Mouse (Mus musculus) kidney, postnatal 36 days (tissue): ENCODE results near the gene Elovl6.

ENCODE experiments used
- DNase-seq, 2 experiments: peaks; one replicate each; pipeline ENCODE4 v3.0.0; 2021 to 2022; ENCODE audit warnings: mixed read lengths in 2 of 2

Elovl6 gene

DNA sequence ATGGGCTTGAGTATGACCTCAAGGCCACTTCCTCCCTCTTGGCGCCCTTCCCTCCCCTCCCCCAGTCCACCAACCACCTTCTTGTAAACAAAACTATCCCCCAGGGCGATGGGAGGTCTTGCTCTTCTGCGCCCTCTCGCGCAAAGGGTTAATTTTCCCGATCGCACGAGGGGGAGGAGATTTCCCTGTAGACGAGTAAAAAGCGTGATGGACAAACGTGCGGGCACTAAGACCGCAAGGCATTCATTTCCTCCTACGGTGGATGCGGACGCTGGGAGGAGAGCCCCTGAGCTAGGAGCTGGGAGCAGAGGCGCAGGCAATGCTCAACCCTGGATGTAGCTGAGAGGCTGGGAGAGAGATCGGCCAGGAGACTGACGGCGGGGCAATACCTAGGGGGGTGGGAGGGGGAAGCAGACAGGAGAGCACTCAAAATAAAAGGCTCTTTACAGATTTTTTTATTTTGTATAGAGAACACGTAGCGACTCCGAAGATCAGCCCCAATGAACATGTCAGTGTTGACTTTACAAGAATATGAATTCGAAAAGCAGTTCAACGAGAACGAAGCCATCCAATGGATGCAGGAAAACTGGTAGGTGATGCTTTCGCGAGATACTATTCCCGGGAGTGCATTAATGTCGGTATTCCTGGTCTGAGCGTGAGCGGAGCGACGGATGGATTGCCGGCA is at the start of gene Elovl6:
Elovl6 (plus strand) TSS at position 176 of the 685 bp plus-strand sequence.
- DNase-seq, result peak; percentile 81 to 84

DNA sequence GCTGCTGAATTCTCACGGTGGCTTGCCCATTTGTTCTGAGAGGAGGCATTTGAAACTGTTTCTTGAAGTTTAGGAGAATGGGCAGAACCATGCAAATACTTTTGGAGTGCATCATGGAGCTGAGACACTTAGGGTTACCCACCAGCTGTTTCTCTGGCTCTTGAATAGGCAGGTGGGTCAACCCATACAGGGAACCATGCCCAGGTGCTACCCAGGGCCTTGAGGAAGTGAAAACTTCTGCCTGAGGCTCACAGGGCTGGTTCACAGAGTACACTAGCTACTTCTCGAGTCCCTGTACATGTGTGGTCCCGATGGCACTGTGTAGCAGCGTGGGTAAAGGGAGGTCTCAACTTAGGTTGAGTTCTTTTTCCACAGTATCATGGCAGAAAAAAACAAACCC is 43.4 kb upstream of the Elovl6 start:
- DNase-seq, result no peak

DNA sequence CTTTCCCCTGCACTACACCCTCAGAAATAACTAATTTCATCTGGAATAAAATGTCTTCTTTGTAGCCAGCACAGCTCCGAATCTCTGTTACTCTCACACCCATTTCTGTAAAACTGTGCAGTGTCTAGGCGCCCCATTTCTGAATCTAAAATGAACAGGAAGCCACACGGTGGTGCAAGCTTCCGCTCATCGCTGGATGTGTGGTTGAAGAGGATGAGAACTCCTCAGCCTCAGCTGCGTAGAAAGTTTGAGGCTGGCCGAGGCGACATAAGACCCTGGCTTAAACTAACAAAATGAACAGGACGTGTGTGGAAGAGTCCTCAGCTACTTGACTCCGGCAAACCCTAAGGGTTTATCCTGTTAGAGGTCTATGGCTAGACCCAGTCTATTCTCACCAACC is 38.0 kb upstream of the Elovl6 start:
- no peak for DNase-seq

DNA sequence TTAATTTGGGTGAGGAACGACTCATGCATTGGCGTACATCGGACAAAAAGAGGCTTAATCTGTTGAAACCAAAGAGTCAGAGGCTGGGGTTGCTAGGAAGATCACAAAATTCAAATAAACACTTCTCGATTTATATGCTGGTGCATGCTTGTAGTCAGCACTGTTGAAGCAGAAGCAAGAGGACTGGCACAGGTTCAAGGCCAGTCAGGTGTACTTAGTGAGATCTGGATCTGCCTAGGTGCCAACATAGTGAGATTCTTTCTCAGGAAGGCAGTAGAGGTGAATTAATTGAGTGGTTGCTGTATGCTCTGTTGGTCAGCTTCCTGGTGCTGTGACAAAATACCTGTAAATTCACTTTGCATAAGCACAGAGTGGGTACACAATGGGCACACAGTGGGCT is 37.4 kb upstream of the Elovl6 start:
- DNase-seq, result peak; percentile 3 to 18

DNA sequence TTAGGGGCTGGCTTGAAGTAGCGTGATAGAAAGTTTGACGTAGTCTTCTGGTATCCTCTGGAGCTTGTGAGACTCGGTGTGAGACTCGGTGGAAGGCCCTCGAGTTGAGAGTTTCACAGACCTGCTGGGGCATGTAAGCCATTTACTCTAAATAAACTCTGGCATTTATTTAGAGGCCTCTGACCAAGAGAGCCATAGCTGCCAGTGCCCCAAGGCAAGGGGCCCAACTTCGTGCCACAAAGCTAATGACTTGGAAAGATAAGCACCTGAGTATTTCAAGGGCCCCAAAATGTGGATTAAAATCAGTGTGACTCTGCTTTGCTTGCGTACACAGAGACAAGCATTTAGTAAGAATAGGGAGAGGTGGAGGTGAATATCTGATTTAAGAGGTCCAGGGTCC is 28.4 kb upstream of the Elovl6 start:
- peak; percentile 64 to 66 for DNase-seq

DNA sequence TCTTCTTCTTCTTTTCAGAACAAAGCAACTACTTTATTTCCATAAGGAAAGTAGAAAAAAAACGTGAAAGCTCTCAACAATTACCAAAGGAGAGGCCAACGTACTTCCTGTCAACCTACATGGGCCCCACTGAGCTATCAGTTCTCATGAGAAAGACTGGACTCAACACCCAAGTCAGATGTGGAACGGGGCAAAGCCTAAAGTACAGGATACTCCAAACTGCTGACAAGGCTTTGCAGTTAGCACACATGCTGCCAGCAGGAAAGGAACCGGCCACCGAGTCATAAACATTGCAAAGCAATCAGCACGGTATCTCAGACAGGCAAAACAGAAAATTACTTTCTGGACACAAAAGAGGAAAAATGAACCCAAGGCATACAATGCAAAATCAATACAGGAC is 27.2 kb upstream of the Elovl6 start:
- peak; percentile 24 to 37 for DNase-seq

DNA sequence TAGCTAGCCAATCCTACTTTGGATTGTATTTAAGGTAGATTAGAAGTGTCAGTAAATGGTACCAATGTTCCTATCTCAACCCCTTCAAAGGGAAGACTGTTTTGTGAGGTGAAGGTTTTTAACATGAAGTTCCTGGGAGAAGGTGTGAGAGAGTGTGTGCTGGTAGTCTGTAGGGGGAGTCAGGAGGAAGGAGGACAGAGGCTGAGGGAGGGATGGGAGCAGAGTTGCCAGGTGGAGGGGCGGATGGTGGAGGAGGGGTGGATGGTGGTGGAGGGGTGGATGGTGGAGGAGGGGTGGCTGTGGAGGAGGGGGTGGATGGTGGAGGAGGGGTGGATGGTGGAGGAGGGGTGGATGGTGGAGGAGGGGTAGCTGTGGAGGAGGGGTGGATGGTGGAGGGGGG is 24.4 kb upstream of the Elovl6 start:
- DNase-seq, result no peak

DNA sequence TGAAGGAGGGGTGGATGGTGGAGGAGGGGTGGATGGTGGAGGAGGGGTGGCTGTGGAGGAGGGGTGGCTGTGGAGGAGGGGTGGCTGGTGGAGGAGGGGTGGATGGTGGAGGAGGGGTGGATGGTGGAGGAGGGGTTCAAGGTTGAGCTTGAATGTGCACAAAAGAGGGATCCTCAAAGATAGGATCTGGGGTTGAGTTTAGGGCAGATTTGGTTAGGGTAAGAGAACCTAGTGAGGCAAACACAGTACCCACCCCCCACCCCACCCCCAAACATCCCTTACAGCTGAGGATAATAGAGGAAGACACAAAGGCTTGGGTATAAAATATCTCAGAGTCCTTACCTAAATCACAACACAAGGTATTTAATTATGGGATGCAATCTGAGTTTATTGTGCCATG is 23.6 kb upstream of the Elovl6 start:
- no peak for DNase-seq

DNA sequence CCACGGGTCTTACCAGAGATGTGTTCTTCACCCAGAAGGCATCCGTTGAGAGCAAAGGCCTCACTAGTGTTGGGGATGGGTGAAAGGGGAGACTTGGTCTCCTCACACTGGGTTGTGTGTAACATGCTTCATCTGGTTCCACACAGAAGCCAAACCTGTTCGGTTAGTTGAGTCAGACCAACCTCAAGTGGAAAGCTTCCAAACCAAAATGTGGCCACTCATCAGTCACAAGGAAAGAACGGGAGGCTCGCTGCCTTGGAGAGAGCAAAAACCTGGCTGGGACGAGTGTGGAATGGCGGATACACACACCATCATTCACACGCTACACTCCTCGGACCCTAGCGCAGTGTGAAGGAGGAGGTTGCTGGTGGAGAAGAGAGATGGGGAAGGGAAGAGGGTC is 22.4 kb upstream of the Elovl6 start:
- peak; percentile 46 to 48 for DNase-seq

DNA sequence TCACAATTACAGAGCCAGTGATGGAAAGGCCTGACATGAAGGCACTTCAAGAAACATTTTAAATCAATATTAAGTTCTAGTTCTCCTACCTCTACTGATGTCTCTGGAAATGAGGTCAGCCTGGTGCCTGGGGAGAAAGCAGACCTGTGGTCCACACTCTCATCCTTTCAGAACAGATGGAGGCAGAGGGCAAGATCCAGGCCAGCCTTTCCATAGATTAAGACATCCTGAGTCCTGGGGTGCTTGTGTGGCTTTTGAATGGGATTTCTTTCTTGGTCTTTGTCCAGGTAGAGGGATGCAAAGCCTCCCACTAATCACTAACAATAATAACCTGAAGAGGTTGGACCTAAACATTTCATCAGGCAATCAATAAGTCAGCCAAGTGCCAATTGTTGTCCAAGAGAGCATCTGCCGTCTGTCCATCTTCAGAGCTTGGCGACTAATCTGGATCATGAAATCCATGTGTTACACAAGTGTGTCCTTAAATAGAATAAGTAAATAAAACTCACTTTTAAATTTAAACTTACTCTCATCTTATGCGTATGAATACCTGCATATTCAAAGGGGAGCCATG is 16.2 kb upstream of the Elovl6 start:
- no peak for DNase-seq

DNA sequence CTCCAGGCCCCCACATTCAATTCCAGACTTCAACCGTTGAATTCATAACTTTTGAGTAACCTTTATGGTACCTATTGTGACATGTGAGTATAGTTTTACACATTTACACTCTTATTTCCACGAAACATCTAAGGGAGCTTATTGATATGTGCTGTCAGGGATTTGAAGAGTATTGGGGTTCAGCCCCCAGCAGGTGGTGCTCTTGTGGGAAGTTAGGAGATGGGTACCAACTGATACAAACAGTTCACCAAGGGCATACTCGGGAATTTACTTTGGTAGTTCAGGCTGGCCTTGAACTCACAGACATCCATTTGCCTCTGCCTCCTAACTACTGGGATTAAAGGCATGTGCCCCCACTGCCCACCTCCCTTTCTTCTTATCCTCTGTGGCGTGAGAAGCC is 11.7 kb upstream of the Elovl6 start:
- peak in 1 of 2 experiments; percentile 68 for DNase-seq

DNA sequence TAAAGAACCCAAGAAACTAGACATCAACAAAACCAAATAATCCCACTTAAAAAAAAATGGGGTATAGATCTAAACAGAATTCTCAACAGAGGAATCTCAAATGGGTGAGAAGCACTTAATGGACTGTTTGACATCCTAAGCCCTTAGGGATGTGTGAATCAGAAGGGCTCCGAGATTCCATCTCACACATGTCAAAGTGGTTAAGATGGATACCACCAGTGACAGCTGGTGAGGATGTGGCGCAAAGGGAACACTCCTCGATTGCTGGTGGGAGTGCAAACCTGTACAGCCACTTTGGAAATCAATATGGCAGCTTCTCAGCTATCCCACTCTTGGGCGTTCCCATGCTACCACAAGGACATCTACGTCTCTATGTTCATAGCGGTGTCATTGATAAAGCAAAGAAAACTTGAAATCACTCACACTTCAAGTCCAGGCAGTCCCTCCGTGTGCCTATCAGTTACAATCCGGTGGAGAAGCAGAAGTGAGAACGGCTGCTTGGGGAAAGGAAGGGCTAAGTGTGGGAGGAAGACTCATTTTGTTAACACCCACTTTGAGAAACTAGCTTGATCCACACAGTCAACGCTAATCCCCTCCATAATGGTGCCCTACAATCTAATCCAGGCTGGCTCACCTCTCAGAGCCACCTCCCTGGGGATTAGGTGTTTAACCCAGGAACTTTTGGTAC is 8.6 kb upstream of the Elovl6 start:
- no peak for DNase-seq

DNA sequence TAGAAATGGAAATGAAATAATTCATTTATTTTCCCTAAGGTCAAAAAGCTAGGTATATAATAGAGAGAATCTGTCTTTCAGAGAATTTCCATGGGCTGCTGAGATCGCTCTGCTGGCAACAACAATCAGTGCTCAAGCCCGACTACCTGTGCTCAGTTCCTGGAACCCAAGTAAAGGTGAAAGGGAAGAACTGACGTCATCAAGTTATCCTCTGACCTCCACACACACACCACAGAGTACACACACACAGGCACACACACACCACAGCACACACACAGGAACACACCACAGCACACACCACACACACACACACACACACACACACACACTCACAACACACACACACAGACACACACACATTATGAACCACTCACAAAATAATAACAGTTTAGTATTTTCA is 5.1 kb upstream of the Elovl6 start:
- DNase-seq, result no peak

DNA sequence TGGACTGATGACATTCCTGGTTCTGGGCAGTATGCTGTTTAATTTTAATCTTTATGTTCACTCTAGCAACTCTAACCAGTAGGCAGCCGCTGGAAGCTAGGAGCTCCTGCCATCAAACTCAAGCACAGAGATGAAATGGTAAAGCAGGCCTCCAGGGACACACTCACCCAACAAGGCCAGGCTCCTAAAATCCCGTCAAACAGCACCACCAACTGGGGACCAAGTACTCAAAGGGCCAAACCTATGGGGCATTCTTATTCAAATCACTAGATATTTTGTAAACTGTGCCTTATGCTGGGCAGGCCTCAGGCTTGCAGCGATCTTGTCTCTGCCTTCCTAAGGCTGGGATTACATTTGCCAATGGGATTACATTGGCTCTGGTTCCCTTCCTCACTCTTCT is 2.8 kb upstream of the Elovl6 start:
- DNase-seq, result peak in 1 of 2 experiments; percentile 33

DNA sequence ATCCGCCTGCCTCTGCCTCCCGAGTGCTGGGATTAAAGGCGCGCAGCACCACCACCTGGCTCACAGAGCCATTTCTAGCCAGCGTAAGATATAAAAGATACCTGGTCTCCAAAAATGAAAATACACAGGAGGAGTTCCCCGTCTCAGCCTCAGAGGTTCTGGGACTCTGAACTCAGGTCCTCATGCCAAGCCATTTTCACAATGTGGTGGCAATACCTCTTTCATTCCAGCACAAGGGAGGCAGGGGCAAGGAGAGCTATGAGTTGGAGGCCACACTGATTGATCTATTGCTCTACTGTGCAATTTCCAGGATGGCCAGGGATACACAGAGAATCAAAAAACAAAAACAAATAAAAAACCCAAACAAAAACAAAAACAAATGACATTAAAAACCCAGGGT is 1.7 kb upstream of the Elovl6 start:
- no peak for DNase-seq

DNA sequence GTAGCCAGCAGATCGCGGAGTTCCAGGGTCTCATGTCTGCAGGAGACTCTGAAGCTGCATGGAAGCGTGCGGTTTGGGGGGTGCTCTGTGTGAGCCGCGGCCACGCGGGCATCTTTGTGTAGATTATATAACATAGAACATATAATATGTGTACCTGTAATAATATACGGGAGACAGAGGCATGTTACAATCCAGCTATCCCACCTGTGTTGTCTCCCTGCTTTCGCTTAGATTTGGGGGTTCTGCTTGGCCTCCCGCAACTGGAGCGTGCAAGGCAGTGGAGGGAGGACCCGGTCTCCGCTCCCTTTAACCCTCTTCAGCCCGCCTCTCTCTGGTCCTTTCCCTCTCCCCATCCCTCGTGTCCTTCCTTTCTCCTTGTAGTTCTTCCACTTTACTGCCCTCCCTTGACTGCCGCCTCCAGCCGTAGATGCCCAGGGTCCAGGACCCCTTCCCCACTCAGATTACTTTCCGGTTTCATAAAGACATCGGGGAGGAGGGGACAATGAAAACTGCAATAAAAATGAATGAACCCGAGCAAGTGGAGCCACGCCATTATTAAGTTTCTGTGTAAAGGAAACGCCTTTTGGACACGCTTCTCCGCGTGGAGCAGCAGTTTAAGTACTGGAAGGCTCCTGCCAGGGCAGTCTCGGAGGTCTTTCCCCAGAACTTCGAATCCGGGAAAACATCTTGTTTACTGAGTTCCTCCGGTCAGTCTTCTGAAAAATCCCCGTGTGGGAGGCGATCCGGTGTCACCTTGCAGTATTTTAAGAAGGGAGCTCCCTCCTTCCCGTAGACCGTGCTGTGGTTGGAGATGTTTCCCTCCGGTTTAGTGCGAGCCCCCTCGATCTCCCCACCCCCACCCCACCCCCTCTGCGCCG is 949 bp downstream of the Elovl6 start:
- peak in 1 of 2 experiments; percentile 44 for DNase-seq

DNA sequence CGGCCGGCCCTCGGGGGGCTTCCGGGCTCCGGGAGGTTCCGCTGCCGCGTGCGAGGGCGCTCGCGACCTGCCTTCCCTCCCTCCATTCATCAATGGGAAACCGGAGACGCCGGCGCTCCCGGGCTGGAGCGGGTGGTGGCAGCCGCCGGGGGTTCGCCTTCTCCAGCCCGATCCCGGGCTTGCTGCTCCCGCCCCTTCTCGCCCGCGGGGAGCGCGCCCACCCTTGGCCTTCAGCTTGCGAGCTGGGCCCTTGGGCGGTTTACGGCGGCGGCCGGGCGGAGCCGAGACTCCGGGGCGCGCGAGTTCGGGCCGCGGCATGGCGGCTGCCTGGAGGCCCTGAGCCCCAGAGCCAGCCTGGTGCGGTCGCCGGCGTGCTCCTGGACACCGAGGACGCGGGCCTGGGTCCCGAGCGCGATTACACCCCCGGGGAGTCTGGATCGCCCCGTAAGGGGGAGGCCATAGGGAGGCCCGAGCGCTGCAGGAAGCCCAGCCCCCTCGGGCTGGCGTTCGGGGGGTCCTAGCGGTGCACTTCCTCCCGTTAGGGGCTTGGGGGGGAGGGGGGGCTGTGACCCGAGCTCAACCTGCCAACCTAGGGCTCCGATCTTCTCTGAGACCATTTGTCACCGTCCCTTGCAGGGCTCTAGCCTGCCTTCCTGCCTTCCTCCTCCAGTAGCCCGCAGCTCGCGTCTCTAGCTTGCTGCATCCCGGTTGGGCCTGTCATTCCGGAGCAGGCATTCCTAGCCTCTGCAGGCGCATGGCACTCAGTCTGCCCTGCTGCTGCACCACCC is 1.8 kb downstream of the Elovl6 start:
- peak; percentile 71 to 84 for DNase-seq

DNA sequence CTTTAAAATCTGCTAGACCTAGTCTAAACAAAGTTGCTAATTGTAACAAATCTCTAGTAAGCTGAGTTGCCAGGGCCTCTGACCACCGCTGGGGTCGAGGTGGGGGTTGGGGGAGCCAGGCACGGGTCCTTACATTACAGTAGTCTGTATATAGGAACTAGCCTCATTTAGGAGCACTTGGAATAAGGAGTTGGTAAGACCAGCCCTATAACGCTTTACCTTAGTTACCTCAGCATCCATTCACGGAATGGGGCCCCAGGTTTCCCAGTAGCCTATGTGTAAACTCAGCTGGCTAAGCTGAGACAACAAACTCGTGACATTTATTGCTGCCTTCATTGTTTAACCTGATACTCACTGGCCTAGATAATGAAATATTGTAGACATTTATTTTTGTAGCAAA is 3.3 kb downstream of the Elovl6 start:
- no peak for DNase-seq

DNA sequence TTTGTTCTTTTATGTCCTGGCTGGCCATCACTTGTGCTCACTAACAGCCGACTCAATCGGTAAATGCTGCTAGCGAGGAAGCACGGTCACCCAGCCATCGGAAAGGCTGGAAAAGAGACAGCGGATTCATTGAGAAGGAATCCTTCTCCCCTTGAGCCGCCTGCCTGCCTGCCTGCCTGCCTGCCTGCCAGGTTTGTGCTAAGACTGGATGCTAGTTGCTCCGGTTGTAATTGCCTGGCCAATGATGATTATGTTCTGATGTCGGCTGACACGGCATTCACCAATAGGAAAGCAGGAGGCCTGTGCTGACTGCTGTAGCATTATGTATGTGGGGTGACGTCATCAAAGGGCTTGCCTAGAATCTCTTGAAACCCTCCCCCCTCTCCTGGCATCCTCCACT is 4.0 kb downstream of the Elovl6 start:
- DNase-seq, result peak; percentile 82 to 96

DNA sequence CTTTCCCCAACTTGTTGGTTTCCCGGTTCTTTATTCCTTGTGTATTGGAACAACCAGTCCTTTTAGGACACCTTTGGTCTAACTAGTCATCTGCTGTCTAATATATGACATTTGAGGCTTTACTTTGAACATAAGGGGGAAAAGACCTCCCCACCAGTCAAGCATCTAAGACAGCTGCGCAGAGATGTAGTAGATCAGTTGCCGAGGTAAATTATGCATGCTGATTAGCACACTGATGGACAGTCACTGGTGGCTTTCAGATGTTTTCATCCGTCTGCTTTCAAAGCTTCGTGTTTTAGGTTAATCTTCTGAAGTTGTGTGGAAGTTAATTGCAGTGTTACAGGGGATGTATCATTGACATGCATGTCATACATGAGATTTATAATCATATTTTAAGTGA is 5.8 kb downstream of the Elovl6 start:
- DNase-seq, result no peak

DNA sequence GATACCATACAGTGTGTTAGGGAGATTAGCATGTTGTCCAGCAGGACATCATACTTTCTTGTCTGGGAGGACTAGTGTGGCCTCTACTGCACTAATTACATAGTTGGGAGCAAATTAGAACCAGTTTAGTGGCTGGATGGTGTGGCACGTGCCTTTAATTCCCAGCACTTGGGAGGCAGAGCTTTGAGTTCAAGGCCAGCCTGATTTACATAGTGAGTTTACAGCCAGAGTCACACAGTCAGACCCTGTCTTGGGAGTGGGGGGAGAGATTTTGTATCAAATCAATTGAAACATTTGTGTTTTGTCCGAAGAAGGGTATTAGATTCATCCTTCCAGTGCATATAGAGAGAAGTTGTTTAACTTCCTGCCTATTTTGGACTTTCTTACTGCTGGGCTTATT is 8.7 kb downstream of the Elovl6 start:
- DNase-seq, result no peak

DNA sequence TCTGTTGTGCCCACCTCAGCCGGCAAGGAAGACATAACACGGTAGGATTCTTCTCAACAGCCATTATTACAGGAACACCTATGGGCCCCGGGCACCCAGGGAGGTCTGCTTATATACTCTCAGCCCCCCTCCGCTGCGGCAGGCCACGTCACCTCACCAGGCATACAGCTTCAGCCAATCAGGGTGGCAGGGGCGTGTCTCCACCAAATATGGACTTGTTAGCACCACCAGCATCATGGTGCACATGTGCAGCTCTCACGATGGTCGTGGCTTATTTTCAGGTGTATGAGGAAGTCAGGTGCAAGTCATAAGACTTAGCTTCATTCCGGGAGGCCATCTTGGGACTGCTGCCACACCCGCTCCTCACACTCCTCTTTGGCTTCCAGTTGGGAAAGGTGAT is 9.3 kb downstream of the Elovl6 start:
- no peak for DNase-seq

DNA sequence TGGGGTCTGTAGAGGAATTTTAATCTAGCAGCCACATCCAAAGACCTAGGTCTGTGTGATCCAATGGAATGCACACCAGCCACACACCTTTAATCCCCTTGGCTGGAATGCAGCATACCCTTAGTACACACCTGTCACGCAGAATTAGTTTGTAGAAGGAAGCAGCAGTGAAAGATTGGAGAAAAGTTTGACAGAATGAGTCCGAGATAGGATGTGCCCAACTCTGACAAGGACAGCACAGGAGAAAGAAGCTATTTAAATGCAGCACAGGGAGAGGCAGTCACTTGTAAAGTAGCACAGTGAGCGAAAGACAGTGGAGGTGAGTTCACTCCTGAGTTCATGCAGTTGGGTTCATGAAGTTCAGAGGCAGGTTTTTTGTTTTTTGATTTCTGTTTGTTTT is 11.2 kb downstream of the Elovl6 start:
- no peak for DNase-seq
